Mouse (Mus musculus): ENCODE data around the gene Zfp335.

DNA sequence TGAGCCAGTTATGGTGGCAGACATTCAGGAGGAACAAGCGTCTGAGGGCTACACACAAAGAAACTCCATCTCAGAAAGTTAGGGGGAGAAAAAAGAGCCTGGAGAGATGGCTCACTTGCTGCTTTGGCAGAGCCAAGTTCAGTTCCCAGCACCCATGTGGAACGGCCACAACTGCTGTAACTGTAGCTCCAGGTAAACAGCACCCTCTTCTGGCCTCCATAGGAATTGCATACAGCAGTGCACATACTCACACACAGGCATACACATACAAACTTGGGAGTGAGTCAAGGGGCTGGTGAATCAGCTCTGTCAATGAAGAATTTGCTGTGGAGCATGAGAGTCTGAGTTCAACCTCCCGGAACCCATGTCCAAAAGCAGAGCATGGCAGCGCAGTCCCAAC, 5.5 kb downstream of the Zfp335 start:
- TF ChIP-seq CTCF (IDR thresholded peaks at IDR 0.05; ENCODE audit: low read depth) (peak; percentile 62), EP300 (IDR thresholded peaks at IDR 0.05; ENCODE audit: low read depth) (no peak)

Measured in liver, embryonic 14.5 days (tissue).